Mouse (Mus musculus): ENCODE data around the gene Olfr49. TPM values are rescaled to one million over a fixed set of nuclear protein-coding genes. Genes with fewer than 3 reads are reported as not detected.

Gene Olfr49
- polyA plus RNA-seq, 1 experiment from 2014 or later = 0.02 TPM

- ATAC-seq (ENCODE audit: low FRiP score, low TSS enrichment) = peak; percentile 100
- under 1% methylated on average over 39 of the region's 39 CpGs for WGBS
- H3K36me3 ChIP-seq (ENCODE audit: control insufficient read depth, insufficient read depth, low read length) = 0 out of 2 replicates have a peak, but pooled peaks cover 4% of the 10 kb centered on the region
These were observed 30.9 kb downstream of the Olfr49 start, which contains the start of the genes Dad1 and Abhd4 for GRCm38 (mm10) chr14:54253741-54254291. TSS of gene Dad1 (minus strand) at chr14:54254104. TSS of gene Abhd4 (plus strand) at chr14:54254188.

DNA sequence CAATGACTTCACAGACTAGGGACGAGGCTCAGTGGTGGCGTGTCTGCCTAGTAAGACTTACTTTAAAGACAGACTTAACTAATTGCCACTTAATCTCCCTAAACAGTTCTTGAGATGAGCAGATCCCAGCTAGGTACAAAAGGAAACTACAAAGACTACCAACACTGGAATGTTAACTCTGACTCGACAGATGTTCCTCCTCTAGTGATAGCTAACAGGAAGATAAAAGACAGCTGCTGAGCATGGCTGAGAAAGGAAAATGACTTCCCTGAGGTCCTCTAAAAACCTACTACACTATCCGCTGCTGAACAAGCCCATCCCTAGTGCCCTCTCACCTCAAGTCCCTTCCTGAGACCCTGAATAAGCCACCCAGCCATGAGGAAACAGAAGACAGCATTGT is 34.6 kb downstream of the Olfr49 start:
- H3K9me3 ChIP-seq (ENCODE audit: control insufficient read depth, low read length) = no peaks in the 10 kb centered on the region
- no peak for ATAC-seq (ENCODE audit: low FRiP score, low TSS enrichment)
- H3K9ac ChIP-seq (ENCODE audit: low read length) = no peak overlapping the region

More at GRCm38 (mm10) chr14:54253741-54254291, 30.9 kb downstream of the Olfr49 start, which contains the start of the genes Dad1 and Abhd4:
- Histone ChIP-seq H3K9ac (ENCODE audit: low read length) (peak within 1 kb of the TSS; percentile 82), H3K4me2 (replicated peaks; ENCODE audit: low read depth) (peak within 1 kb of the TSS; percentile 77), H3K27me3 (ENCODE audit: control insufficient read depth, insufficient read depth, low read length) (no peaks in the 10 kb centered on the region), H3K4me1 (replicated peaks; ENCODE audit: control insufficient read depth, insufficient read depth) (peaks cover 2% of the 10 kb centered on the region; the same call in 1 of the 2 replicates), H3K27ac (replicated peaks) (peak within 1 kb of the TSS; percentile 91), H3K9me3 (ENCODE audit: control insufficient read depth, low read length) (no peaks in the 10 kb centered on the region), H3K4me3 (ENCODE audit: low read depth, low read length) (peak within 1 kb of the TSS; percentile 77)
- DNase-seq (ENCODE audit: low spot score) = peak; percentile 98
- TF ChIP-seq EP300 (optimal IDR thresholded peaks at IDR 0.05) (no peak), CTCF (IDR thresholded peaks at IDR 0.05; ENCODE audit: low read depth) (peak; percentile 34)

DNA sequence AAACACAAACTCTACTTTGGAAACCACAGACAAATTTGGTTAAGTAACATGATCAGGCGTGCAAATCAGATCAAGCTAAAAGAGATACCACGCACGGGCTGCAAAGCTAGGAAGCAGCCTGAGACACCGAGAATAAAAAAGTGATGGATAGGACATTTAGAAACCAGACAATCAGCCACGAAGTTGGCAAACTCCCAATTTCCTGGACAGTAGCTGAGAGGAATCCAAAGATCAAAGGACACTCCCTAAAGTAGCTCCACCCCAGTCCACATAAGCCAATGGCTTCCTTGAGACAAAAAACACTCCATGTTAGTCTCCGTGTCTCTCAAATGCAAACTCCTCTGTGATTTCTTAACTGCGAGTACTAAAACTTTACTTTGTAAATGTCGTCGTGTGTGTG is 35.4 kb downstream of the Olfr49 start:
- no peak for DNase-seq (ENCODE audit: low spot score)

More for the DNA sequence above, 34.6 kb downstream of the Olfr49 start:
- H3K4me3 ChIP-seq (ENCODE audit: low read depth, low read length) = no peak overlapping the region
- 0 out of 2 replicates have a peak, but pooled peaks cover 7% of the 10 kb centered on the region for H3K36me3 ChIP-seq (ENCODE audit: control insufficient read depth, insufficient read depth, low read length)
- DNase-seq (ENCODE audit: low spot score) = no peak
- peaks cover 2% of the 10 kb centered on the region; the same call in 1 of the 2 replicates for H3K4me1 ChIP-seq (replicated peaks; ENCODE audit: control insufficient read depth, insufficient read depth)
- H3K27me3 ChIP-seq (ENCODE audit: control insufficient read depth, insufficient read depth, low read length) = no peaks in the 10 kb centered on the region
- no peak overlapping the region for H3K4me2 ChIP-seq (replicated peaks; ENCODE audit: low read depth)
- H3K27ac ChIP-seq (replicated peaks) = no peak overlapping the region
- TF ChIP-seq CTCF (IDR thresholded peaks at IDR 0.05; ENCODE audit: low read depth) (no peak), EP300 (optimal IDR thresholded peaks at IDR 0.05) (no peak)
- WGBS = 35% methylated on average over 4 of the region's 4 CpGs

DNA sequence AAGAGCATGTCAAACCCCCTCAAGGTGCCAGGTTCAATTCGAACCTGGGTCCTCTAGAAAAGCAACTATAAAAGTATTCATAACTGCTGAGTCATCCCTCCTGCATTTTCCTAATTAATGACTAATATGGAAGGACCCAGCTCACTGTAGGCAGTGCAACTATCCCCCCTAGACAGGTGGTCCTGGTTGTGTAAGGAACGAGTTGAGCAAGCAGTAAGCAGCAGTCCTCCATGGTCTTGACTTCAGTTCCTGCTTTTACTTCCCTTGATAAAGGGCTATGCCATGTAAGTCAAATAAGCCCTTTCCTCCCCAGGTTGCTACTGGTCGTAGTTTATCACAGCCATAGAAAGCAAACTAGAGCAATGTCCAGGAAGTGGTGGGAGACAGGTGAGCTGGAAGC is 38.5 kb downstream of the Olfr49 start:
- TF ChIP-seq CTCF (IDR thresholded peaks at IDR 0.05; ENCODE audit: low read depth) = no peak
- no peak for TF ChIP-seq EP300 (optimal IDR thresholded peaks at IDR 0.05)
- Histone ChIP-seq H3K36me3 (ENCODE audit: control insufficient read depth, insufficient read depth, low read length) (peaks cover 19% of the 10 kb centered on the region), H3K27me3 (ENCODE audit: control insufficient read depth, insufficient read depth, low read length) (no peaks in the 10 kb centered on the region), H3K4me1 (replicated peaks; ENCODE audit: control insufficient read depth, insufficient read depth) (0 out of 2 replicates have a peak, but pooled peaks cover 2% of the 10 kb centered on the region), H3K4me2 (replicated peaks; ENCODE audit: low read depth) (no peak overlapping the region), H3K9ac (ENCODE audit: low read length) (no peak overlapping the region), H3K9me3 (ENCODE audit: control insufficient read depth, low read length) (no peaks in the 10 kb centered on the region), H3K27ac (replicated peaks) (no peak overlapping the region), H3K4me3 (ENCODE audit: low read depth, low read length) (no peak overlapping the region)
- ATAC-seq (ENCODE audit: low FRiP score, low TSS enrichment) = no peak
- DNase-seq (ENCODE audit: low spot score) = no peak
- WGBS = 87% methylated on average over 3 of the region's 3 CpGs

More for the DNA sequence above, 35.4 kb downstream of the Olfr49 start:
- Histone ChIP-seq H3K36me3 (ENCODE audit: control insufficient read depth, insufficient read depth, low read length) (0 out of 2 replicates have a peak, but pooled peaks cover 7% of the 10 kb centered on the region), H3K4me1 (replicated peaks; ENCODE audit: control insufficient read depth, insufficient read depth) (0 out of 2 replicates have a peak, but pooled peaks cover 2% of the 10 kb centered on the region), H3K9me3 (ENCODE audit: control insufficient read depth, low read length) (no peaks in the 10 kb centered on the region), H3K4me3 (ENCODE audit: low read depth, low read length) (no peak overlapping the region), H3K27me3 (ENCODE audit: control insufficient read depth, insufficient read depth, low read length) (no peaks in the 10 kb centered on the region), H3K27ac (replicated peaks) (no peak overlapping the region), H3K4me2 (replicated peaks; ENCODE audit: low read depth) (no peak overlapping the region), H3K9ac (ENCODE audit: low read length) (no peak overlapping the region)
- no peak for ATAC-seq (ENCODE audit: low FRiP score, low TSS enrichment)
- TF ChIP-seq EP300 (optimal IDR thresholded peaks at IDR 0.05) = no peak
- TF ChIP-seq CTCF (IDR thresholded peaks at IDR 0.05; ENCODE audit: low read depth) = no peak
- WGBS = 45% methylated on average over 9 of the region's 9 CpGs

GRCm38 (mm10) chr14:54244183-54244582 is 40.6 kb downstream of the Olfr49 start:
- no peaks in the 10 kb centered on the region for H3K4me1 ChIP-seq (replicated peaks; ENCODE audit: control insufficient read depth, insufficient read depth)
- peaks cover 15% of the 10 kb centered on the region for H3K36me3 ChIP-seq (ENCODE audit: control insufficient read depth, insufficient read depth, low read length)
- TF ChIP-seq CTCF (IDR thresholded peaks at IDR 0.05; ENCODE audit: low read depth) (no peak), EP300 (optimal IDR thresholded peaks at IDR 0.05) (no peak)
- no peak overlapping the region for H3K9ac ChIP-seq (ENCODE audit: low read length)
- H3K27ac ChIP-seq (replicated peaks) = no peak overlapping the region
- no peak for ATAC-seq (ENCODE audit: low FRiP score, low TSS enrichment)
- 69% methylated on average over 3 of the region's 3 CpGs for WGBS
- H3K4me2 ChIP-seq (replicated peaks; ENCODE audit: low read depth) = no peak overlapping the region
- no peak overlapping the region for H3K4me3 ChIP-seq (ENCODE audit: low read depth, low read length)
- H3K27me3 ChIP-seq (ENCODE audit: control insufficient read depth, insufficient read depth, low read length) = no peaks in the 10 kb centered on the region
- DNase-seq (ENCODE audit: low spot score) = no peak
- H3K9me3 ChIP-seq (ENCODE audit: control insufficient read depth, low read length) = no peaks in the 10 kb centered on the region

GRCm38 (mm10) chr14:54240542-54240941 is 44.2 kb downstream of the Olfr49 start:
- TF ChIP-seq CTCF (IDR thresholded peaks at IDR 0.05; ENCODE audit: low read depth) = no peak
- TF ChIP-seq EP300 (optimal IDR thresholded peaks at IDR 0.05) = no peak

More at GRCm38 (mm10) chr14:54240542-54240941, 44.2 kb downstream of the Olfr49 start:
- no peak for DNase-seq (ENCODE audit: low spot score)
- no peak overlapping the region for H3K4me2 ChIP-seq (replicated peaks; ENCODE audit: low read depth)
- no peak overlapping the region for H3K9ac ChIP-seq (ENCODE audit: low read length)
- peaks cover 12% of the 10 kb centered on the region for H3K36me3 ChIP-seq (ENCODE audit: control insufficient read depth, insufficient read depth, low read length)
- 88% methylated on average over 5 of the region's 5 CpGs for WGBS
- H3K4me1 ChIP-seq (replicated peaks; ENCODE audit: control insufficient read depth, insufficient read depth) = no peaks in the 10 kb centered on the region
- H3K4me3 ChIP-seq (ENCODE audit: low read depth, low read length) = no peak overlapping the region
- H3K9me3 ChIP-seq (ENCODE audit: control insufficient read depth, low read length) = no peaks in the 10 kb centered on the region
- H3K27me3 ChIP-seq (ENCODE audit: control insufficient read depth, insufficient read depth, low read length) = no peaks in the 10 kb centered on the region
- no peak overlapping the region for H3K27ac ChIP-seq (replicated peaks)
- ATAC-seq (ENCODE audit: low FRiP score, low TSS enrichment) = no peak

Data from stomach, postnatal 0 days (tissue).